Mouse (Mus musculus): ENCODE data around the gene Clmn.

DNA sequence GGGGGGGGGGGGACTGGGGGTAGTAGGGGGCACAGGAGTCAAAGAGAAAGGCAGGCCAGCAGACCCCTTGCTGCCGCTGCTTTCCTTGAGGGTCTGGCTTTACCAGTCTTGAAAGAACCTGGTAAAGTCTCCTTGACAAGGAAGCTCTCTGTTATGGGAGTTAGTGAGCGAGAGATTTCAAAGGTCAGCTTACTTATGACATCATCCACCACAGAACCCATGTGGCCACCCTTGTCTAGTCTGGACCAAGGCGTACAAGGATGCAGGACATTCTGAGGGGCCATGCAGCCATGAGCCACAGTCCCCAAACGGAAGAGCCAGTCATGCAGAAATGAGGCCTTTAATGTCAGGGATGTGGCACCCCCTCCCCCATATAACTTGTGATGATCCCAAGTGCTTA lies 20.6 kb downstream of the Clmn start:
- TF ChIP-seq POLR2A (IDR thresholded peaks at IDR 0.05; ENCODE audit: insufficient read depth, low read depth, low read length) (no peak), CTCF (IDR thresholded peaks at IDR 0.05) (no peak)

All from heart, adult 2 months (tissue).